Mouse (Mus musculus) kidney, embryonic 14.5 days (tissue): ENCODE measurements at regions not wholly inside any gene's neighbourhood (a gene's known extent, or its start where the extent isn't known, plus 50 kb on each side); places are given as distances from the start of the nearest gene placed in this dataset.

Experiments used
- ATAC-seq: fragments of 200-750 bp; cut with Nextera tagmentation; 2 replicates; pipeline ENCODE4 v1.8.0; 2017; ENCODE audit warnings: moderate number of reproducible peaks, mild to moderate bottlenecking, moderate TSS enrichment, moderate library complexity; ENCODE audit not compliant: low FRiP score, low TSS enrichment
- H3K27ac ChIP-seq: fragments of 300-500 bp; sonication (generic); 2 replicates; pipeline ENCODE4 v1.5.1; 2014; ENCODE audit warnings: low read depth, mild to moderate bottlenecking, low read length, moderate library complexity, mixed read lengths
- H3K27me3 ChIP-seq: fragments of 300-500 bp; sonication (generic); 2 replicates; pipeline ENCODE4 v1.6.1; 2014; ENCODE audit warnings: mild to moderate bottlenecking, low read length; ENCODE audit not compliant: control insufficient read depth, insufficient read depth
- H3K36me3 ChIP-seq: fragments of 300-500 bp; sonication (generic); 2 replicates; pipeline ENCODE4 v1.6.1; 2014; ENCODE audit warnings: low read length, mixed read lengths; ENCODE audit not compliant: control insufficient read depth, insufficient read depth
- H3K4me1 ChIP-seq: fragments of 300-500 bp; sonication (generic); 2 replicates; pipeline ENCODE4 v1.6.1; 2014; ENCODE audit warnings: low read length, mixed read lengths; ENCODE audit not compliant: control insufficient read depth, insufficient read depth
- H3K4me2 ChIP-seq: fragments of 300-500 bp; sonication (generic); replicated peaks from 2 replicates; pipeline ENCODE4 v1.6.1; 2014; ENCODE audit warnings: low read depth, mild to moderate bottlenecking, low read length
- H3K4me3 ChIP-seq: fragments of 300-500 bp; sonication (generic); 2 replicates; pipeline ENCODE4 v1.5.1; 2014; ENCODE audit warnings: mild to moderate bottlenecking, low read length
- H3K9ac ChIP-seq: fragments of 300-500 bp; sonication (generic); 2 replicates; pipeline ENCODE4 v1.6.1; 2014; ENCODE audit warnings: low read depth, mild to moderate bottlenecking, low read length, moderate library complexity
- H3K9me3 ChIP-seq: fragments of 300-500 bp; sonication (generic); 2 replicates; pipeline ENCODE4 v1.6.1; 2016; ENCODE audit warnings: low read length; ENCODE audit not compliant: control insufficient read depth
- WGBS: fragments of 180-500 bp; shearing (Covaris S2); extraction: QIAGEN DNeasy Blood & Tissue Kit; methylation state at CpG from one replicate; pipeline ENCODE4 v1.1.7; 2014; 5-methylcytosine and 5-hydroxymethylcytosine counted together

DNA sequence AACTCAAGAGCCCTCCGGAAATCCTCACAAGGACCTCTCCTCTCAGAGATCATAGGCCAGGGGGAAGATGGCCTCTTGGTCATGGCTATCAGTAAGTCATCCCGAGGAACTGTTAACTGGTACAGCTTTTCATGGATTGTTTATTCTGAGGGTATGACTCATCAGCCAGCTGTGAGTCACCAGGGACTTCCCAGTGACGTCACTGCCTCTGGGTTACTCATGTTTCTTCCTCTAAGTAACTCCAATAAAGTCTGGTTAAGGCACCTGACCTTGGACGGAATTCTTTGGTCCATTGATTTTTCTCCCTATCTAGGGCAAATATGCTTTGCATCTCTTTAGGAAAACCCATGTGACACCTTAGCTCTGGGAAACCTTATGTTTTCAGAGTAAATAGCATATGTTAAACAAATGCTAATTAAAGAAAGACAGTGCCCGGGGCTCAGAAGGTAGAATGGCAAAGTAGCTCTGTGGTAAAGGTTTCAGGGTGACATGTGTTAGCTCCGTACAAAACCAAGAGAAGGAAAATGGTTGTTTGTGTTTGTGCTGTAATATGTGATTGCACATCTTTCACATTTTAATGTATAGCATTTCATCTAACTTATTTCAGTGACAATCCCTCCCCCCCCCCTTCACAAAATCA, 289.7 kb upstream of the Xylt1 start:
- Histone ChIP-seq H3K4me3 (no peak overlapping the region), H3K9ac (no peak overlapping the region), H3K27ac (no peak overlapping the region), H3K27me3 (no peaks in the 10 kb centered on the region), H3K9me3 (no peaks in the 10 kb centered on the region), H3K36me3 (no peaks in the 10 kb centered on the region), H3K4me2 (no peak overlapping the region), H3K4me1 (0 out of 2 replicates have a peak, but pooled peaks cover 3% of the 10 kb centered on the region)
- peak; percentile 57; the same call in 1 of the 2 replicates for ATAC-seq
- 30% methylated on average over 6 of the region's 6 CpGs for WGBS

- H3K4me3 ChIP-seq: no peak overlapping the region
- H3K36me3 ChIP-seq: no peaks in the 10 kb centered on the region
- H3K4me2 ChIP-seq: no peak overlapping the region
- no peak overlapping the region for H3K27ac ChIP-seq
- WGBS: 89% methylated on average over 4 of the region's 4 CpGs
- no peaks in the 10 kb centered on the region for H3K27me3 ChIP-seq
- no peaks in the 10 kb centered on the region for H3K9me3 ChIP-seq
- 0 out of 2 replicates have a peak, but pooled peaks cover 3% of the 10 kb centered on the region for H3K4me1 ChIP-seq
- ATAC-seq: no peak
- H3K9ac ChIP-seq: no peak overlapping the region
Observed at GRCm38 (mm10) chr7:117092860-117093259, 287.9 kb upstream of the Xylt1 start.

GRCm38 (mm10) chr7:117097618-117098017, 283.2 kb upstream of the Xylt1 start:
- no peak overlapping the region for H3K4me2 ChIP-seq
- no peaks in the 10 kb centered on the region for H3K9me3 ChIP-seq
- WGBS: 82% methylated on average over 3 of the region's 3 CpGs
- H3K4me3 ChIP-seq: no peak overlapping the region
- no peak overlapping the region for H3K9ac ChIP-seq
- no peak for ATAC-seq
- H3K27ac ChIP-seq: no peak overlapping the region
- H3K27me3 ChIP-seq: no peaks in the 10 kb centered on the region
- H3K36me3 ChIP-seq: no peaks in the 10 kb centered on the region
- no peaks in the 10 kb centered on the region for H3K4me1 ChIP-seq

GRCm38 (mm10) chr7:117099041-117099440, 281.7 kb upstream of the Xylt1 start:
- no peak overlapping the region for H3K4me3 ChIP-seq
- no peaks in the 10 kb centered on the region for H3K9me3 ChIP-seq
- no peaks in the 10 kb centered on the region for H3K36me3 ChIP-seq
- 58% methylated on average over 6 of the region's 6 CpGs for WGBS
- H3K27ac ChIP-seq: no peak overlapping the region
- no peaks in the 10 kb centered on the region for H3K27me3 ChIP-seq
- no peak for ATAC-seq
- no peak overlapping the region for H3K4me2 ChIP-seq
- no peaks in the 10 kb centered on the region for H3K4me1 ChIP-seq
- no peak overlapping the region for H3K9ac ChIP-seq

DNA sequence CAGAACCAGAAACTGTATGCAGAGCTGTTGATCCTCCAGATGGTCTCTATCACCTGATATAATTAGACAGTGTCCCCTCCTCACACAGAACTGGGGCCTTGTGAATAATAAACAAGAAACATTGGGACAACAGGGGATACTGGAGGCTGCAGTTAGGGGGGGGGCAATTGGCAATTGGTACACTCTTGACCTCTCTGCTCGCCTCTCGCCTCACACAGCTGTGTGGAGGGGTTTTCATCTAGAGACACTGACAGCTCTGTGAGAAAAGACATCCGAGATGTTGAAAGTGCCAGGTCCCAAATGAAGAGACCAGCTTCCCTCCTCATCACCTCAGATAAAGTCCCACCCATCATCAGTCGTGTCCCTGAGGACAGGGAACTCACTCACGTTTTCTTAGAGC, 277.7 kb upstream of the Xylt1 start:
- WGBS: 27% methylated on average over 5 of the region's 5 CpGs
- Histone ChIP-seq H3K27me3 (no peaks in the 10 kb centered on the region), H3K27ac (no peak overlapping the region), H3K9ac (no peak overlapping the region), H3K4me1 (no peaks in the 10 kb centered on the region), H3K4me3 (no peak overlapping the region), H3K4me2 (no peak overlapping the region), H3K36me3 (no peaks in the 10 kb centered on the region), H3K9me3 (no peaks in the 10 kb centered on the region)
- peak; percentile 55; the same call in 1 of the 2 replicates for ATAC-seq

DNA sequence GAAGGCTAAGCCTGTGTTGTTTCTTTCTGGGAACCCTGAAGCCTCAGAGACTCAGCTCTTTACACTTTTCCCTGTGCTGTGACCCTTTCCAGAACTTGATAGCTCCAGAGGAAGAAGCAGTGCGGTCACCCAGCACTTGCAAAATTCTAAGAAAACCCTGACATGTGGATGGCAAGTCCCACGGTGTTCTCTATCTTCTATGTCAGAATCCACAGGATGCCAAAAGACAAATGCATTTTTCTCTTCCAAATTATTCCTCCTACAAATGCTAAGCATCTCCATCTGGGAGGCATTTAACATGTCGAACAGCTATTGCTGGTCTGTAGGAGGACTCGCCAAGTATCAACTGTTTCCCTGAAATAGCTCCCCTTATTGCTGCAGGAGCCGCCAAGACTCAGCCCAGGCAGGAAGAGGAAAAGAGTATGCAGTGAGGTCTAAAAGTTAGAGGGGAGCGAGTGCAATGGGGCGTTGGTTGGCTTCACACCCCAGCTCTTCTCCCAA, 274.0 kb upstream of the Xylt1 start:
- Histone ChIP-seq H3K9me3 (no peaks in the 10 kb centered on the region), H3K27me3 (no peaks in the 10 kb centered on the region), H3K27ac (no peak overlapping the region), H3K4me2 (no peak overlapping the region), H3K4me3 (no peak overlapping the region), H3K4me1 (no peaks in the 10 kb centered on the region), H3K9ac (no peak overlapping the region), H3K36me3 (no peaks in the 10 kb centered on the region)
- no peak for ATAC-seq
- WGBS: 74% methylated on average over 7 of the region's 7 CpGs

- H3K9me3 ChIP-seq: no peaks in the 10 kb centered on the region
- no peaks in the 10 kb centered on the region for H3K27me3 ChIP-seq
- H3K36me3 ChIP-seq: no peaks in the 10 kb centered on the region
- no peak overlapping the region for H3K4me2 ChIP-seq
- H3K4me3 ChIP-seq: no peak overlapping the region
- no peak overlapping the region for H3K9ac ChIP-seq
- H3K27ac ChIP-seq: no peak overlapping the region
- H3K4me1 ChIP-seq: no peaks in the 10 kb centered on the region
- ATAC-seq: no peak
- 75% methylated on average over 3 of the region's 3 CpGs for WGBS
Observed at GRCm38 (mm10) chr7:117108391-117108790, 272.4 kb upstream of the Xylt1 start.

GRCm38 (mm10) chr7:117127728-117128127, 253.1 kb upstream of the Xylt1 start:
- Histone ChIP-seq H3K27ac (no peak overlapping the region), H3K4me3 (no peak overlapping the region), H3K27me3 (no peaks in the 10 kb centered on the region), H3K9ac (no peak overlapping the region), H3K4me2 (no peak overlapping the region), H3K36me3 (no peaks in the 10 kb centered on the region), H3K4me1 (no peaks in the 10 kb centered on the region), H3K9me3 (no peaks in the 10 kb centered on the region)
- no peak for ATAC-seq
- WGBS: 32% methylated on average over 3 of the region's 3 CpGs

DNA sequence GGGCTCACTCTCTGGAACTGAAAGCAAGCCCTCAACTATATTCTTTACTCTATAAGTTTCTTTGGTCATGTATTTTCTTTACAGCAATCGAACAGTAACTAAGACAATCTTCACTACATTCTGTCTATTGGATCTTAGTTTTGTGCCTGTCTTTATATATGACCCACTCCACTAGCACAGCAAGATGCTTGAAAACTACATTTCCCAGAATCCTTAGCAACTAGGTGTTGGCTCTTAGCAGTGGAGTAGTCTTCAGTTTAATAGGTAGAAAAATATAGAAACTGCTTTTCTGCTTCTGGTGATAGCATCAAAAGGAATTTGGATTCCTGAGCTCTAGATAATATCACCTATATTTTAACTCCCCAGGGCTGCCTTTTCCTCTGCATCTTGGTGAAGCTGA, 245.9 kb upstream of the Xylt1 start:
- H3K9ac ChIP-seq: no peak overlapping the region
- WGBS: 88% methylated on average over 1 of the region's 1 CpGs
- H3K27ac ChIP-seq: no peak overlapping the region
- no peak for ATAC-seq
- H3K4me3 ChIP-seq: no peak overlapping the region
- H3K9me3 ChIP-seq: no peaks in the 10 kb centered on the region
- H3K4me1 ChIP-seq: peaks cover 3% of the 10 kb centered on the region; the same call in 1 of the 2 replicates
- no peak overlapping the region for H3K4me2 ChIP-seq
- H3K36me3 ChIP-seq: no peaks in the 10 kb centered on the region
- no peaks in the 10 kb centered on the region for H3K27me3 ChIP-seq
